Mouse (Mus musculus) ES-CJ7 (cell line): ENCODE data around the gene Rfx8.

Source experiments
- DNase-seq: peaks from one replicate; pipeline ENCODE4 v3.0.0; 2011; ENCODE audit warnings: low read depth, low spot score

Gene Rfx8

GRCm38 (mm10) chr1:39734881-39735280 lies 14.1 kb upstream of the Rfx8 start:
- DNase-seq, result no peak

- no peak for DNase-seq
Measured at GRCm38 (mm10) chr1:39734311-39734710, 13.5 kb upstream of the Rfx8 start.

- no peak for DNase-seq
Measured at GRCm38 (mm10) chr1:39733876-39734275, 13.1 kb upstream of the Rfx8 start.

- no peak for DNase-seq
Measured at GRCm38 (mm10) chr1:39732081-39732480, 11.3 kb upstream of the Rfx8 start.

- no peak for DNase-seq
Measured at GRCm38 (mm10) chr1:39731543-39731942, 10.7 kb upstream of the Rfx8 start.

- no peak for DNase-seq
Measured at GRCm38 (mm10) chr1:39730868-39731267, 10.1 kb upstream of the Rfx8 start.

- DNase-seq, result no peak
Measured at GRCm38 (mm10) chr1:39729919-39730318, 9.1 kb upstream of the Rfx8 start.

GRCm38 (mm10) chr1:39721351-39721726 lies 542 bp upstream of the Rfx8 start:
- no peak for DNase-seq

GRCm38 (mm10) chr1:39720186-39720585 lies 611 bp downstream of the Rfx8 start:
- no peak for DNase-seq

- DNase-seq, result no peak
Measured at GRCm38 (mm10) chr1:39715551-39715950, 5.2 kb downstream of the Rfx8 start.

- no peak for DNase-seq
Measured at GRCm38 (mm10) chr1:39714729-39715128, 6.1 kb downstream of the Rfx8 start.

- no peak for DNase-seq
Measured at GRCm38 (mm10) chr1:39713842-39714658, 6.7 kb downstream of the Rfx8 start.

GRCm38 (mm10) chr1:39713300-39713699 lies 7.5 kb downstream of the Rfx8 start:
- DNase-seq, result no peak

GRCm38 (mm10) chr1:39712261-39712660 lies 8.5 kb downstream of the Rfx8 start:
- no peak for DNase-seq

GRCm38 (mm10) chr1:39710604-39711003 lies 10.2 kb downstream of the Rfx8 start:
- no peak for DNase-seq

GRCm38 (mm10) chr1:39710016-39710415 lies 10.8 kb downstream of the Rfx8 start:
- peak; percentile 38 for DNase-seq

GRCm38 (mm10) chr1:39708778-39709177 lies 12.0 kb downstream of the Rfx8 start:
- DNase-seq, result no peak

- no peak for DNase-seq
Measured at GRCm38 (mm10) chr1:39702216-39703046, 18.4 kb downstream of the Rfx8 start.

- no peak for DNase-seq
Measured at GRCm38 (mm10) chr1:39701274-39701602, 19.6 kb downstream of the Rfx8 start.

GRCm38 (mm10) chr1:39700599-39701273 lies 20.1 kb downstream of the Rfx8 start:
- DNase-seq, result no peak

GRCm38 (mm10) chr1:39698456-39698855 lies 22.3 kb downstream of the Rfx8 start:
- no peak for DNase-seq

GRCm38 (mm10) chr1:39695198-39695597 lies 25.6 kb downstream of the Rfx8 start:
- DNase-seq, result no peak
